Mouse (Mus musculus) C2C12 (cell line): ENCODE results near the gene Olfml2a.

Experiments used
- CEBPB ChIP-seq: IDR thresholded peaks from one replicate; pipeline ENCODE4 v1.6.1; 2011; ENCODE audit warnings: low read depth, mild to moderate bottlenecking, control low read depth, moderate library complexity
- CTCF ChIP-seq: IDR thresholded peaks from one replicate; pipeline ENCODE4 v1.5.1; 2011; ENCODE audit not compliant: control insufficient read depth, insufficient read depth, insufficient read length
- MYOG ChIP-seq: IDR thresholded peaks from one replicate; pipeline ENCODE4 v1.6.1; 2011; ENCODE audit not compliant: control insufficient read depth, insufficient read length; ENCODE audit errors: extremely low read depth
- USF1 ChIP-seq: IDR thresholded peaks from one replicate; pipeline ENCODE4 v1.6.1; 2011; ENCODE audit warnings: low read depth, mild to moderate bottlenecking, control low read depth, moderate library complexity

DNA sequence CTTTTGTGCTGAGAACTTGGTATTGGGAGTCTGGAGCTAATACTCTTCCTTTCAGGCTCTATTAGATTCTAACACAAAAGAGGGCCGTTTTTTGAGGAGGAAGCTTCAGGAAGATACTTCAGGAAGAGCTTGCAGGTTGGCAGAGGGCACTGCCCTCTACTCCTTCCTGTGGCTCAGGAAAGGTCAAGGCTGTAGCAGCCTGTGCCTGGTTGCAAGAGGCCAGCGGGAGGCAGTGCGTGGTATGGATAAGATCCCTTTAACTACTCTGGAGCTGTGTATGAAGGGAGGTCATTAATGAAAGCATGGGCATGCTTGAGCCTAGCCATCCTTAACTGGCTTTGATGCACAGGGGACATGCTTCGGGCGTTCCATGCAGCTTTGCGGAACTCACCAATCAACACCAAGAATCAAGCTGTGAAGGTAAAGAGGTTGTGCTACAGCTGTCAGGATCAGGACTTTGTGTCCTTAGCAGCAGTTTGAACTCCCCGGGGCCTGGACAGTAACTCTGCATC lies 81.0 kb downstream of the Olfml2a start:
- TF ChIP-seq CTCF: no peak
- TF ChIP-seq USF1: no peak
- TF ChIP-seq MYOG: no peak
- no peak for TF ChIP-seq CEBPB
